Mouse (Mus musculus) natural killer cell, adult 2 months (primary cell): ENCODE measurements around the gene Pts.

ENCODE experiments used
- DNase-seq, 2 experiments: peaks; one replicate each; pipeline ENCODE4 v3.0.0; 2022; ENCODE audit warnings: low spot score in 2 of 2

The Pts gene

DNA sequence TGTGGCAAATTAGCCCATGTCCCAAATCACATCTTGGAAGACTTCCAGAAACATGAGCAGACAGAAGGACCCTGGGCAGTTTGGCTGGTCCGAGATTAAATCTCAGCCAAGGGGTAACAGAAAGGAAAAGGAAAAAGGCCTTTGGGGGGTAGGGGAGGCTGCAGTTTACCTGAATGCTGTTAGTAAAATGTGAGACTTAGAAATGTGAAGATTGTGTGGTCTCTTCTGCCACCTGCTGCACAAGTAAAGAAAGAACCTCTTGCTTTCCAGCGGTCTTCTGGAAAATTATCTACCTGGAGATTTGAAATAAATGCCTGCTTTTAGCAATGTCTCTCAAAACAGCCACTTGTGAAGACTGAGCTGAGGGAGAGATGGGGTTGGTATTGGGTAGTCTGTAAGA, 2.4 kb upstream of the Pts start:
- no peak for DNase-seq

DNA sequence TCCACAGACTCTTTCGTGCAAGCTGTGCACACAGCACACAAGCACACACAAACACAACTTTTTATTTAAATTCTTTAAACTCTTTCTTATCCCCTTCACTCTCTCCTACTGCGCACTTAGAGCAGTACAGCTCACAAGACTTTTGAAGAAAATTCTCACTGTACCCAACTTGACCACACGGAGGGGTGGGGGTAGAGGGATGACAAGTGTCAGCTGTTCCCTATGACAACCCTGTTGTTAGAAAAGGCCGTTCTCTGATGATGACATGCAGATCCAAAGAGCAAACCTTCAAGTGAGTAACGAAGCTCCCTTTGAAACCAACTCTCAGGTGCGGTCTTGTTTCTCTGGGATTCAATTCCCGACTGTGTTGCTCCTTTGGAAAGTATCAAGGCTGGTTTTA, 664 bp downstream of the Pts start:
- DNase-seq = peak; percentile 64 to 70

DNA sequence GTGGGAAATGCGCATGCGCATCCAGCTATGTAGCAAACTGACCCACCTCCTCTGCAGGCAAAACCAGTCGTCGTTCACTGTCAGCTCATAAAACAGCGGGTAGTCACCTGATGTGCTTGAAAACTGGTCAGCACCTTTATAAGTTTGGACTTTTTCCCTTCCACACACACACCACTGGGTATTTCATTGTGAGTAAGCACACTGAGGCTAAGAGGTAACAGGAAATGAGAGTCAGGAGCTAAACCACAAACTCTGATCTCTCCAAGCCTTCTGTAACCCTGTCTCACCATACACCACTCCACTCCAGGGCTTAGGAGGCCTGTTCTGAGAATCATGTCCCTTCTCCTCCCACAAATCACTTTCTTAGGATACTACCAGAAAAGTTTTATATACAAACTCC, 2.9 kb downstream of the Pts start:
- DNase-seq = no peak

DNA sequence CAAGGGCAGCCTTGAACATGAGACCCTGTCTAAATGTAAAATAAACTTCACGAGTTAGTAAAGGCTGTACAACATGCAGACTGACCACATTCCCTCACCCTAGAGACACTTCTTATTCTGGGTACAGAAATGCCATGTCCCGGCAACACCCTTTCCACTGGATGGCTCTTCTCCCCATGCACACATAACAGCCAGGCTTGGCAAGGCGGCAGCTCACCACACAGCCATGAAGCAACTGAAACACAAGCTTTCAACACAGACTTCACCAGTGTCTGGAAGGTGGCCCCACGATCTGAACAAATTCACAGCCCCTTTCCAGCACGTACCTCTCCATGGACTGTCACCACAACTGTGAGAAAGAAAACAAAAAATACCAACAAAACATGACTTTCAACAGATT, 3.6 kb downstream of the Pts start:
- DNase-seq = no peak

DNA sequence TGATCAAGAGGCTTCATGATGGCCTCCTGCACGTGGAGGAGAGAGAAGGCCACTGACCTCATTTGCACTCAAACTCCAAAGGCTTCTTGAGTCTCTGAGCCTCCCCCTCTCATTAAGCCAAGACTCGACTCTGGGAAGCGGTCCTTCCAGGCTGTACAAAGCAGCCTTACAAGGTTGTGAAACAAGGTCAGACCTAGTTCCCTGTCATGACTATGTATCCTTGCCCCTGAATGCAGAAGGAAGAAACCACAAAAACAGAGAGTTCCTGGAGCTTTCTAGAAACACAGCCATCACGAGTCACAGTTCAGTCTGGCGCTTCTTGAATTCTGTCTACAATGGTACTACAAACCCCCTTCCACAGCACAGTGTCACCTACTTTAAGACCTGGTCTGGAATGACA, 6.0 kb downstream of the Pts start:
- no peak for DNase-seq

DNA sequence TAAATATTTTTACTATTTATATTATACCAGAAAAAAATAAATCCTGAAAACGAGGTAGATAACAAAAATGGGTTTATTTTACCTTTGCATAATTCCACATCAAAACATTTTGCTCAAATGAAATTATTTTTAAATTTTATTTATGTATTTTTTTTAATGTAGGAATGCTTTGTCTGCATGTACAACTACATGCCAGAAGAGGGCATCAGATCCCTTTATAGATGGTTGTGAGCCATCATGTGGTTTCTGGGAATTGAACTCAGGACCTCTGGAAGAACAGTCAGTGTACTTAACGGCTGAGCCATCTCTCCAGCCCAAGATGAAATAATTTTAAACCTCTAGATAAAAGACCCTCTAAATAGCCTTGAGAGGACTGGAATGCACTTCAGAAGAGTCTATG, 7.0 kb downstream of the Pts start:
- DNase-seq = no peak

DNA sequence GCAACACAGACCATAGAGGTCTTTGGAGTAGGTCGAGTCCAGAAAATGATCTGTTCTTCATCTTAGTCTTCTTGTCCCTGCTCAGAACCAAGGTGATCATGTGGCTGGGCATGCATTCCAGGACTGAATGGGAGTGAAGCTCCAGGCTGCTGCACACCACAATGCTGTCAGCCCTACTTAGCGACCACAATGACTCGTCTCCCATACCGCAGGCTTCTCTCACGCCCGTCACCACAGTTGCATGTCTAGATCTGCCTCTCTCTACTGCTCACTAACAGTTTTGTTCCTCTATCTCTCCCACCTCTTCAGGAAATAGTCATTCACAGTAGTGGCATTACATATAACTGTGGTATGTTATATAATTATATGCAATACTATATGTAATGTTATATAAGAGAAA, 7.8 kb downstream of the Pts start:
- DNase-seq = no peak

DNA sequence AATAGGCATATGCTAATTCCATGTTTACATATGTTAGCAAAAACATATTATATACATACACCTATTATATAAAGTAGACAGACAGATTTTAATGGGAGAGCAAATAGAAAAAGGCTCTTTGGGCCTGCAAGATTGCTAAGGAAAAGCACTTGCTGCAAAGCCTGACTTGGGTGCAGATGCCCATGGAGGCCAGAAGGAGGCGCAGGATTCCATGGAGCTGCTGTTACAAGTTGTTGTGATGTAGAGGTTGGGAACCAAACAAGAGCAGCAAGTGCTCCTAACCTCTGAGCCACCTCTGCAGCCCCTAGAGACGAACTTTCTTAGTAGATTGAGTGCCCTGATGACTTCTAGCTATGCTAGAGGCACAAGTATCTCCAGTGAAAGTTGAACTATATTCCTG, 9.7 kb downstream of the Pts start:
- DNase-seq = peak in 1 of 2 experiments; percentile 14

DNA sequence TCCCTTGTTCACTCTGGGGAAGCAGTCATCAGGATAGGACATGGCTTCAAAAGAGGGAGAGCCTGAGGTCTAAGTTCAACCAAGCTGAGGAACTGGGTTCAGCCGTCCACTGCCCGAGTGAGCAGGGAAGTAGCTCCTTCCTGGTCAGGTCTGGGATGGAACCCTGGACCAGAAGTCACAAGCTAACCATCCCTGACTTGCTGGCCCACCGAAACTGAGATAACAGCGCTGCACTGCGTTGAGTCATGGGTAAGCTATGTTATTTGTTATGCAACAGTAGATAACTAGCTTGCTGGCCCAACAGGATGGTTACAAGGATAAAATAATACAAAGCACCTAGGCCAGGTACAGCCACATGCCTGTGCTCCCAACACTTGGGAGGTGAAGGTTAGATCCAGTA, 13.1 kb downstream of the Pts start:
- DNase-seq = no peak

DNA sequence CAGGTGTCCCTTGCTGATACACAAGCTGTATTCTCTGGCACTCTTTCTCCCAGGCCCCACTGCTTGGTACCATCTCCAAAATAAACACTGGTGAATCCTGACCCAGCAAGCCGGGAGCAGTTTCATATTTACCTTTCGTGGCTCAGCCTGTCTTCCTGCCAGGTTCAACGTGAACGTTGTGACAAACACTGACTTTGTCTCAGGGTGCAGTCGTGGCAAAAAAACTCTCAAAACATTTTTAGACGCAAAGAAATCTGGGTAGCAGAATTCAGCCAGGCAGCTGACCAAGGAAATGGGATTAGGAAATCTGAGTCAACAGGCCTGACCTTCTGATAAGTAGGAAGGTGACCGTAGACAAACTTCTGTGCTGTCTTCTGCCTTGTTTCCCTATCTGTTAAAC, 21.0 kb downstream of the Pts start:
- DNase-seq = no peak

DNA sequence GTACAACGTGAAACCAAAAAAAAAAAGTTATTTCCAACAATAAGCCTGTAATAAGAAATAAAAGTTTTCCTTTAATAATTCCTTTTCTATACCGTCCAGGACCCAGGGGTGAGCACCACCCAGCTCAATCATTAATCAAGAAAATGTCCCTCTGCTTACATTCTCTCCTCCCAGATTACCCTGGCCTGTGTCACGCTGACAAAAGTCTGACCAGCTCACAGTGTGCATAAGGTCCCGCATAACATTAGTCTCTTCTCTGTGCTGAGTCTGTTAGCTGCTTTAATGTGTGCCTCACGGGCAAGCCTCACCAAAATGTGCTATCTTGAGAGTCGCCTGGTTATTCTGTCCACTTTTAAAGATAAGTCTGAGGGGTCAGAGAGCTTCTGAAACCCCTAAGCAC, 23.1 kb downstream of the Pts start:
- DNase-seq = no peak

DNA sequence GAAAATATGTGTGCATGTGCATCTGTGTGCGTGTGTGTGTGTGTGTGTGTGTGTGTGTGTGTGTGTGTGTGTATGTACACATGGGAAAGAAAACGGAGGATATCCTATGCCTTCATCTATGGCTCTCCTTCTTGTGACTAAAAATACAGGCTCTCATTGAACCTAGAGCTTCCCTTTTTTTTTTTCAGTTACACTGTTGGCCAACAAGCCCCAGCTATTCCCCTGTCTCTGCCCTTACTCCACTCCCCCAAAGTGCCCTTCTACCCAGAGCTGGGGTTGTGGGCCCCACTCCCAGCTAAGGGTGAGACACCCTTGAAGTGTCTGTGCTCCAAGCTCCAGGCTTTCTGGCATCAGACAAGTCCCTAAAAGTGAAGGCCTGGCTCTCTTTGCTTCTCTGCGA, 25.6 kb downstream of the Pts start:
- DNase-seq = no peak

DNA sequence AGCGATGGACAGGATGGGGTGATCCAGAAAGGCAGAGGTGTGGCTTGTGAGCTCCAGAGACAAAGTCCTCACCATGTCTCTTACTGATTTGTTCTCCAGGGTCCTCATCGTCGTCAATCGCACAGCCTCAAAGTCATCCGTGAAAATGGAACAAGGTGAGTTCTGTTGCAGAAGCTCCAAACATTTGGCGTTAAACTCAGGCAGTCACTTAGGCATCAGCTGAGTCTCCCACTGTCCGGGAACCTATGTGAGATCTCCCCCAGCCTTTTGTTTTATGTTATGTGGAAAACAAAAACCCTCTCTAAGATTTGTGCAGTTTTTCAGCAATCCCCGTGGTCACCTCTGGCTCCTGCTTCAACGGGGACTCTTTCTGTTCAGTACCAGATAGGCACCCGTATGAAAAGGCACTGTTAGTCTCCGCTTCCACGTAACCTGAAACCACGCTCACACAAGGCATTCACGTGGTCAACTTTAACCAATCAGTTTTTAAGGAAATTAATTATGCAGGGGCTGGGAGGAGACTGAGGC, 27.5 kb downstream of the Pts start:
- DNase-seq = no peak

DNA sequence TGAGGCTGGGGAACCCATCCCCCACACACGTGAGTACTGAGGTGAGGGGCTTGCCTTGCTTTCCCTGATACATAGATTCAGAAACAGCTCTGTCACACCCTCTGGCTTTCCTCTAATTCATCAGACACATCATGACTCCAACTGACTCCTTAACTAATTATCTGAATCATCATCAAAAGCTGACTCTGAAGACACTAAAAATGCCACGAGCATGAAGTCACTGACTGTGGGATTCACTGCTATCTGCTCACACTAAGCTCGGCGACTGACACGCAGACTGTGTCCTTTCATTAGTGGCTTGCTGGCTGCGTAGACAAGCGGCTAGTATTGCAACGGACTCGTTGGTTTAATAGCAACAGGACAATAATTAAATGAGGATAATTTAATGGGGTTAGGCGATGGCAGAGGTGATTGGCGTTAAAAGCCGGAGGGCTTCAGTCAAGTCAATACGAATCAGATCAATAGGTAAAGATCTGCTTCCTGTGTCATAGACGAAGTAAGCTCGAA, 28.0 kb downstream of the Pts start:
- no peak for DNase-seq

DNA sequence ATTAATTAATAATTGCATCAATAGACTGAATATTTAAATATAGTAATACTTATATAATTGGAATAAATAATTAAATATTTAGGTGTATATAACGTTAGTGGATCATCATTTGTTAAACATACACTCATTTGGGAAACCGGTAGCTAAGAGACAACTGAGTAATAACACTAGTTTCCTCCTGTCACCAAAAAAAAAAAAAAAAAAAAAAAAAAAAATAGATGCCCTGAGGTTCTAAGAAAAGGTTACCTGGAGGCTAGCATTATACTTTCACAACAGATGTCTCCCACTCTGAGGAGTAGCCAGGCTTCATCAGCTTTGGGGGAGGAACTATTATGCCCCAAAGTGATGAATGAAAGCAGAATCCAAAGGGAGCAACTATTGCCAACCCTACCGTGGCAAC, 28.7 kb downstream of the Pts start:
- no peak for DNase-seq

DNA sequence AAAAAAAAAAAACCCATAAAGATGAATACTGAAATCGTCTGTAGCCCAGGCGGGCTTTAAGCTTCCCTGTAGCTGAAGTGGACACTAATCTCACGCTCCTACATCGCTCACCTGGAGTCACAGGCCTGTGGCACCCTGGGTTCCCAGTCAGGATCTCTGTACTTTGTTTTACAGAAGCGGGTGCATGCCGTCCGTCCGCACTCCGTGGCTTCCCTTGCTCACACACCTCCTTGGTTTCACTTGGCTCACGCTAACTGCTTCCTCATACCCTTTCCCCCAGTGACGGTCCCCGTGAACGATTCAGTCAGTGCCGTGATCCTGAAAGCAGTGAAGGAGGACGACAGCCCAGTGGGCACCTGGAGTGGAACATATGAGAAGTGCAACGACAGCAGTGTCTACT, 29.7 kb downstream of the Pts start:
- no peak for DNase-seq

DNA sequence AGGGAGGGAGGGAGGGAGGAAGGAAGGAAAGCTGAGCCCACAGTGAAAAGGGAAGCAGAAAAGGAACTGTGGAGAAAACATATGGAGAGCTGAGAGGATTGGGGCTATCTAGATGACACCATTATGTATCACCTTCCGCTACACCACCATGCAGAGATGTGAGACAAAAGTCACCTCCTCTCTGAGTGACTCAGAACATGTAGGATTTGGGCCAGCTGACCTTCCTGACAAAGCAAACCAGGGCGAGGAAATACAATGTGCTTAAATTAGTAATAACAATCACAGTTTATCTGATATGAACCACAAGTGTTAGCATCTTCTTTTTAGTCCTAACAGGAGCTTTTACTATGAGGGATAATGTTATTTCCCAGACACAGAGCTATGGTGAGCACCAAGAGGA, 31.0 kb downstream of the Pts start:
- DNase-seq = no peak

DNA sequence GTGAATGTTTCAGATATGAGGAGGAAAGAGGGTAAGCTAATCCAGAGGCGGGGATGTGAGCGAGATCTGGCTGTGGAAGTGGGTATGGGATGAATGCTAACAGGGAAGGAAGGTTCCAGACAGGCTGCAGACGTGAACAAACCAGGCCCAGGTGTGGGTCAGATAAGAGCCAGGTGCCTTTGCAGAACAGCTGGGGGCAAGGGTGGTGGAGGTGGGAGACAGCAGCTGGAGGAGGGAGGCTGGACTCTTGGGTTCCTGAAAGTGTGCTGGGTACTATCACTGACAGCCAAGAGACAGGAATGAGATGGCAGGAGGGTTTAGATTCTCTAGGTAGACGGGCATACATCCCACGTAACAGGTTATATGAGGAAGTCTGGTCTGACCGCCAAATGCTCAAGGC, 31.4 kb downstream of the Pts start:
- DNase-seq = no peak

DNA sequence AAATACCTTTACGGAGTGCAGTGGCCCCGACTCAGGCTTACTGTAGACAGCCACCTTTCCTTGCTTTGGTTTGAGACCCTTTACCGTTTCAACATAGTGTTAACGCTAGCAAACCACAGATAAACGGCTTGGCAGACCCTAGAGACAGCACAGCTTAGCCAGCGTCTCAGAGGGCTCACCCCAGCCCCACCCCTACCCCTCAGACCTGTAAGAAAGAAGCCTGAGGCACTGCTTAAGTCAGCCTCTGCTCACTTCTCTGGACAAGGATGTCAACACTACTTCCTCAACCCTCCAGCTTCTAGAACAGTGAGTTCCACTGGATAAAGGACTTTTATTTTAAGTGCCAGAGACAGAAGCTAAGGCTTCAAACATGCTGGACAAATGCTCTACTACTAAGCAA, 32.0 kb downstream of the Pts start:
- no peak for DNase-seq

DNA sequence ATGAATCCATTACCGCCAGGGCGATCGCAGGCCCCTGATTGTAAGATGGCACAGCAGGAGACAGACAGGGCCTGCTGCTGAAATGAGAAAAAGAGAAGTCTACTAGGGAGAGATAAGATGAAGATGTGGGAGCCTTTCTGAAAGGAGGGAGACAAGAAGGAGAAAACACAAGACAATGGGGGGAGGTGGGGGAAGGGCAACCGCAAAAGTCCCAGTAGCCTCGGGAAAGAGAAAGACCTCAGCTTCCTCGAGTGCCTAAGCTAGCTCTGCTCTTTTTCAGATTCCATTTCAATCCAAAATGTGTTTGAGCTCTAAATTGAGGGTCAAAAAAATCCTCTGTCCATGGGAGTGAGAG, 32.4 kb downstream of the Pts start:
- DNase-seq = no peak

DNA sequence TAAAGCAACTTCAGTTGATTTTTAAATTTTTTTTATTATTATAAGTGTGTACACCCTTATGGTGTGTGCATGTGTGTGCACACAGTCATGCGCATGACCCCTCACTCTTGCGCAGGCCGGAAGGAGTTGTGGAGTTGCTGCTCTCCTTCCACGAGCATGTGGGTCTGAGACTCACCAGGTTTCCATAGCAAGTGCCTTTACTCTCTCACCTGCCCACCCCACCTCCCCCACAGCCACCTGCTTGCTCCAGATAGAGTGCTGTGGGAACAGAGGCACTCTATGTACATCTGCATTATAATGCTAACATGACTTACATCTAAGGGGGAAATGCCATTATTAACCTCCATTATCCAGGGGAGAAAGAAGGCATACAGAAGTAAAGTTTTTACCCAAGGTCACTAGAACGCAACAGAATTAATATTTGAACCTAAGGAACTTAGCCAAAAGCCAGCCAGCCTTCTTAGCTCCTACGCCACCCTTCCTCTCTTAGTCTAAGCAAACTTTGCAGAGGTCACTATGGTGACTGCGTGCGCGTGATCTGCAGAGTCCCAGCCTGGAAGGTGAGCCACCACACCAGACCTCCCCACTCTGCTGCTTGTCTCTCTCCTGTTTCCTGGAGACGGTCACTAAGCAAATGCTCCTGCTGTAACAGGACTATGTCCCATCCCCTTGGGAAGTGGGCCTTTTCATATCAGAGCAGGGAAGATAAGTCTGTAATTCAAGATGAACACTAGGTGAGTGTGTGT, 32.9 kb downstream of the Pts start:
- DNase-seq = no peak

DNA sequence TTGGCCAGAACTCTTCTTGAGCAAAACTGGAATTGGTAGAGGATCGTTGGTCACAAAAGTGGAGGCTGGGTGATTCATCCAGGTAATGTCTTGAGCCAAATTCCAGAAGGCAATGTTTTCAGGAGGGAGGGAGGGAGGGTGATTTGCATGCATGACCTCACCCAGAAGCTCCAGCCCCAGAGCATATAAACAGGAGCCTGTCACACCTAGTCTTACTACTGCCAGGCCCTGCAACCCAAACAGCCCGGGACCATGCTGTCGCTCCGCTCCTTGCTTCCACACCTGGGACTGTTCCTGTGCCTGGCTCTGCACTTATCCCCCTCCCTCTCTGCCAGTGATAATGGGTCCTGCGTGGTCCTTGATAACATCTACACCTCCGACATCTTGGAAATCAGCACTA, 34.2 kb downstream of the Pts start, which contains the start of gene Plet1:
Plet1 (plus strand) TSS at position 215 of the 400 bp plus-strand sequence.
- no peak for DNase-seq

DNA sequence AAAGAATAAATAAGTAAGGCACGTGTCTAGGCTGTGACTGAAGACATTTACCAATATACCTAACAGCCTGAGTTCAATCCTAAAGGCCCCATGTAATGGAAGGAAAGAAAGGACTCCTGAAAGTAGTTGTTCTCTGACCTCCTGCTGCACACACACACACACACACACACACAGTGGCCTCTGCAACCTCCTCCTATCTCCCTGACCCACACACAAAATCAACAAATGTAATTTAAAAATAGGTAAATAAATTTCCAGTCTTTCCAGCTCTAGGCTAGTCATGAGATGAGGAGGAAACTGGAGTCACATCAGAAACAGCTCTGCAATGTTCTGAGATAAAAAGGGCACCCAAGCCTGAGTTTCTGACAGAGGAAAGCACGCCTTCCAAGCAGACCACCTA, 34.7 kb downstream of the Pts start:
- no peak for DNase-seq

DNA sequence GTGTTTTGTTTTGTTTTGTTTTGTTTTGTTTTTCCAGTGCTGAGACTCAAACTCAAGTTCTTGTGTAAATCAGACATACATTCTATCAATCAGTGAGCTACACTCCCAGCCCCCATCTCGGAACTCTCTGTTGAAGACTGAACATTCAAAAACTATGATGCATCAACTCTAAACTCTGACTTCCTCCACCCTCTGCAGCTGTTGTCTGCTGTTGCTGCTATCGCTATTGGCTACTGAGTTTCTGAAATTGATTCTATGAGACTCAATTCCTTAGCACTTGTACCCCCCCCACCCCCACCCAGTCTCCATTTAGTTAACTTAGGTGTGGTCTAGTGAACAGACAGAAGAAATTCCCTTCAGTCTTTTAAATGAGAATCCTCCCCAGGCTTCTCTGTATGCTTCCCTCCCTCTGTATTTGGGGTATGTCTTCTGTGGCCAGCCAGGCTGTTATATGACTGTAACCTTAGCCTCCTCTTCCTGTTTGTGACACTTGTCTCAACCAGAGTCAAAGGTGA, 36.9 kb downstream of the Pts start:
- no peak for DNase-seq
